Mouse (Mus musculus) heart, embryonic 12.5 days (tissue): Measurements from ENCODE around the gene 4931406C07Rik. TPM values are rescaled to one million over a fixed set of nuclear protein-coding genes. Genes with fewer than 3 reads are reported as not detected.
A peak's percentile ranks its signal among the peaks of the same experiment; 100 is the strongest.

ENCODE experiments used
- ATAC-seq: fragments of 200-750 bp; cut with Nextera tagmentation; 2 replicates; pipeline ENCODE4 v1.8.0; 2017; ENCODE audit warnings: moderate TSS enrichment, moderate library complexity; ENCODE audit not compliant: insufficient number of reproducible peaks, low FRiP score
- H3K27ac ChIP-seq: fragments of 300-500 bp; sonication (generic); 2 replicates; pipeline ENCODE4 v1.5.1; 2016; ENCODE audit warnings: mild to moderate bottlenecking, moderate library complexity; ENCODE audit not compliant: poor library complexity, severe bottlenecking
- H3K27me3 ChIP-seq: fragments of 300-500 bp; sonication (generic); replicated peaks from 2 replicates; pipeline ENCODE4 v1.6.1; 2016; ENCODE audit warnings: mild to moderate bottlenecking, moderate library complexity
- H3K36me3 ChIP-seq: fragments of 300-500 bp; sonication (generic); 2 replicates; pipeline ENCODE4 v1.6.1; 2016; ENCODE audit warnings: mild to moderate bottlenecking, moderate library complexity
- H3K4me1 ChIP-seq: fragments of 300-500 bp; sonication (generic); replicated peaks from 2 replicates; pipeline ENCODE4 v1.6.1; 2016; ENCODE audit warnings: mild to moderate bottlenecking
- H3K4me2 ChIP-seq: fragments of 300-500 bp; sonication (generic); 2 replicates; pipeline ENCODE4 v1.6.1; 2016; ENCODE audit warnings: mild to moderate bottlenecking, moderate library complexity
- H3K4me3 ChIP-seq: fragments of 300-500 bp; sonication (generic); 2 replicates; pipeline ENCODE4 v1.5.1; 2016; ENCODE audit warnings: mild to moderate bottlenecking
- H3K9ac ChIP-seq: fragments of 300-500 bp; sonication (generic); 2 replicates; pipeline ENCODE4 v1.6.1; 2016; ENCODE audit warnings: mild to moderate bottlenecking, moderate library complexity
- H3K9me3 ChIP-seq: fragments of 300-500 bp; sonication (generic); replicated peaks from 2 replicates; pipeline ENCODE4 v1.6.1; 2016; ENCODE audit warnings: mild to moderate bottlenecking, moderate library complexity
- WGBS: fragments of 180-500 bp; shearing (Covaris S2); methylation state at CpG from one replicate; pipeline ENCODE4 v1.1.7; 2016; 5-methylcytosine and 5-hydroxymethylcytosine counted together
- microRNA-seq: library from miRNA; unstranded; fragments of <30 nt; microRNA quantifications from one replicate; pipeline ENCODE4, GENCODE M21; 2017
- polyA plus RNA-seq: library from polyadenylated mRNA; unstranded; fragments of >200 nt; fragmentation: Nextera tagmentation; extraction: Ambion mirVana; gene quantifications from 2 replicates; pipeline ENCODE4 v1.2.1, GENCODE M21; 2016

Gene 4931406C07Rik
- polyA plus RNA-seq, 1 experiment from 2014 or later = 6.3 TPM

DNA sequence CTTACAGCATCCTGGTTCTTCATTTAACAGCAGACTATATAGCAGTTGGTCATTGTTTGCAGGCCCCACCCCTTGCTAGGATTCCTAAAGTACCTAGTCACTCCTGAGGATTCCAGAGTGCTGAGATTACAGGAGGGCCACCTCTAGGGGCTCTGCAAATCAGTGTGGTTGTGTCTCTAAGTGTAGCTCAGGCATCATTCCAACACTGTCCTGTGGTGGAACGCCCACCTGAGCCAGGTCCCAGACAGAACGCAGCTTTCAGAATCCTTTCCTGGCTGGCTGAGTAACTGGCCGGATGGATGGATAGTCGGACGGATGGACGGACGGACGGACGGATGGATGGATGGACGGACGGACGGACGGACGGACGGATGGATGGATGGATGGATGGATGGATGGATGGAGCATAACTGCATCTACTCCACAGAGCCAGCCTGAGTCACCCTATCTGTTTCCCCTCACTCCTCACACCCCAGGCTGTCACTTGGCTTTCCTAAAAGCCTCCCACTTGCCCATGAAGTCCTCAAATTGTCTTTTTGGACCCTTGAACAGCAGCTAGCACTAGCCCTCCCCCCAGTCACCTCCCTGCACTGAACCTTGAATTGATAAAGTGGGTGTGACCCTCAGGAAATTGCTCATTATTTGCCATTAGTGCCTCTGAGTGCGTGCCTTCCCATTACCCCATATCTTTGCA lies 67.8 kb downstream of the 4931406C07Rik start:
- Histone ChIP-seq H3K27ac (peak overlapping the region; percentile 41; the same call in 1 of the 2 replicates), H3K36me3 (no peaks in the 10 kb centered on the region), H3K9me3 (no peaks in the 10 kb centered on the region), H3K4me3 (peak overlapping the region; percentile 56), H3K4me1 (peaks cover 21% of the 10 kb centered on the region), H3K4me2 (peak overlapping the region; percentile 92), H3K9ac (peak overlapping the region; percentile 77), H3K27me3 (no peaks in the 10 kb centered on the region)
- ATAC-seq = 0 out of 2 replicates have a peak, but pooled peaks have one; percentile 19
- WGBS = 69% methylated on average over 16 of the region's 16 CpGs

GRCm38 (mm10) chr9:15237516-15238296 lies 68.5 kb downstream of the 4931406C07Rik start:
- WGBS = 39% methylated on average over 14 of the region's 14 CpGs
- no peaks in the 10 kb centered on the region for H3K27me3 ChIP-seq
- peak overlapping the region; percentile 92 for H3K4me2 ChIP-seq
- H3K4me1 ChIP-seq = peaks cover 21% of the 10 kb centered on the region
- H3K9me3 ChIP-seq = no peaks in the 10 kb centered on the region
- peak overlapping the region; percentile 41 for H3K27ac ChIP-seq
- H3K9ac ChIP-seq = no peak overlapping the region
- peak; percentile 39; the same call in 1 of the 2 replicates for ATAC-seq
- H3K4me3 ChIP-seq = no peak overlapping the region
- no peaks in the 10 kb centered on the region for H3K36me3 ChIP-seq

GRCm38 (mm10) chr9:15235986-15236385 lies 70.3 kb downstream of the 4931406C07Rik start:
- Histone ChIP-seq H3K36me3 (no peaks in the 10 kb centered on the region), H3K4me1 (peaks cover 21% of the 10 kb centered on the region), H3K9ac (no peak overlapping the region), H3K9me3 (0 out of 2 replicates have a peak, but pooled peaks cover 3% of the 10 kb centered on the region), H3K27ac (no peak overlapping the region), H3K4me3 (no peak overlapping the region), H3K27me3 (no peaks in the 10 kb centered on the region), H3K4me2 (no peak overlapping the region)
- ATAC-seq = no peak
- WGBS = 75% methylated on average over 3 of the region's 3 CpGs

DNA sequence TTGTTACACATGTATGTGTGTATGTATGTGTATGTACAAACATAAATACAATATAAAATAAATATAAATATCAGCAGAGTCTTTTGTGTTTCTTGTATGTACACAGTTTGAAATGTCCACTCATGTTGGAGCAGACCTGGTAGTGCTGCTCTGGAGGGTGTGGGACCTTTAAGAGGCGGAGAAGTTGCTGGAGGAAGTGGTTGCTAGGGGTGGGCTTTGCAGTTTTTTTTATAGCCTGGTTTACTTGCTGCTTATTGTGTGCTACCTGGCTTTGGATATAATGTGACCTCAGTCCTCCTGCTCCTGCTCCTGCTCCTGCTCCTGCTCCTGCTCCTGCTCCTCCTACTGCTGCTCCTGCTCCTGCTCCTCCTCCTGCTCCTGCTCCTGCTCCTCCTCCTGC lies 72.6 kb downstream of the 4931406C07Rik start:
- H3K27me3 ChIP-seq = no peaks in the 10 kb centered on the region
- 92% methylated on average over 1 of the region's 1 CpGs for WGBS
- ATAC-seq = no peak

More for the DNA sequence above, 72.6 kb downstream of the 4931406C07Rik start:
- no peaks in the 10 kb centered on the region for H3K36me3 ChIP-seq
- no peak overlapping the region for H3K27ac ChIP-seq
- H3K4me3 ChIP-seq = no peak overlapping the region
- H3K4me1 ChIP-seq = peaks cover 12% of the 10 kb centered on the region
- H3K9ac ChIP-seq = no peak overlapping the region
- no peak overlapping the region for H3K4me2 ChIP-seq
- 0 out of 2 replicates have a peak, but pooled peaks cover 3% of the 10 kb centered on the region for H3K9me3 ChIP-seq

Small RNA genes within 50 kb of the gene (microRNA-seq; reads per million reads assigned to microRNA genes)
- gene Gm49349 (not detected), gene mmu-mir-7650 (not detected)

Other genes starting within 250 kb of the 4931406C07Rik start
- not detected in 2 replicates for gene Hephl1, start 194.3 kb downstream of the 4931406C07Rik start, polyA plus RNA-seq
- 3.0 and 3.9 TPM in 2 replicates for gene Vstm5, start 67.4 kb downstream of the 4931406C07Rik start, polyA plus RNA-seq
- gene Med17, start 26.5 kb downstream of the 4931406C07Rik start, polyA plus RNA-seq = 20.6 and 23.6 TPM in 2 replicates
- 44.8 and 48.2 TPM in 2 replicates for gene Taf1d, start 234 bp downstream of the 4931406C07Rik start, polyA plus RNA-seq
- 14.8 and 15.5 TPM in 2 replicates for gene Cep295, start 51.3 kb upstream of the 4931406C07Rik start, polyA plus RNA-seq
- gene Smco4, start 187.0 kb upstream of the 4931406C07Rik start, polyA plus RNA-seq = 0.91 and 1.9 TPM in 2 replicates